Mouse (Mus musculus) MEL (cell line): ENCODE results near the gene Maml1. TPM values are rescaled to one million over a fixed set of nuclear protein-coding genes. Genes with fewer than 3 reads are reported as not detected.
A peak's percentile ranks its signal among the peaks of the same experiment; 100 is the strongest.

Experiments used
- DNase-seq: peaks from one replicate; pipeline ENCODE4 v3.0.0; 2011; ENCODE audit warnings: low read depth, low spot score
- H3K27ac ChIP-seq: 2 replicates; pipeline ENCODE4 v1.5.1; 2012; ENCODE audit warnings: low read depth, mild to moderate bottlenecking, control low read depth, low read length, moderate library complexity; ENCODE audit not compliant: control insufficient read depth
- H3K27me3 ChIP-seq, 2 experiments: fragments of 150-350 bp in 1 of 2; sonication (generic) in 1 of 2; 2 replicates each; pipeline ENCODE4 v1.6.1; 2012; ENCODE audit warnings: low read length in 2 of 2, mild to moderate bottlenecking in 2 of 2, improper control_type of control experiment in 1 of 2, moderate library complexity in 1 of 2; ENCODE audit not compliant: insufficient read depth in 2 of 2, control insufficient read depth in 1 of 2
- H3K36me3 ChIP-seq, 2 experiments: 2 replicates each; pipeline ENCODE4 v1.6.1; 2012 to 2014; ENCODE audit warnings: low read length in 2 of 2, improper control_type of control experiment in 1 of 2, inconsistent platforms in 1 of 2, mild to moderate bottlenecking in 1 of 2; ENCODE audit not compliant: insufficient read depth in 2 of 2, control insufficient read depth in 1 of 2
- H3K4me1 ChIP-seq, 2 experiments: fragments of 150-350 bp in 1 of 2; sonication (generic) in 1 of 2; 2 replicates each; pipeline ENCODE4 v1.6.1; 2012; ENCODE audit warnings: low read length in 2 of 2, improper control_type of control experiment in 1 of 2, mild to moderate bottlenecking in 1 of 2; ENCODE audit not compliant: insufficient read depth in 2 of 2, control insufficient read depth in 1 of 2
- H3K4me3 ChIP-seq, 2 experiments: fragments of 150-350 bp in 1 of 2; sonication (generic) in 1 of 2; 2 replicates each; pipeline ENCODE4 v1.5.1; 2012; ENCODE audit warnings: low read depth in 2 of 2, low read length in 2 of 2, mild to moderate bottlenecking in 2 of 2, moderate library complexity in 2 of 2, control low read depth in 1 of 2, improper control_type of control experiment in 1 of 2; ENCODE audit not compliant: control insufficient read depth in 1 of 2, insufficient read depth in 1 of 2
- H3K79me2 ChIP-seq: 2 replicates; pipeline ENCODE4 v1.6.1; 2012; ENCODE audit warnings: mild to moderate bottlenecking, low read length, moderate library complexity; ENCODE audit not compliant: control insufficient read depth, poor library complexity, insufficient read depth
- H3K9ac ChIP-seq: 2 replicates; pipeline ENCODE4 v1.6.1; 2012; ENCODE audit warnings: low read depth, mild to moderate bottlenecking, control low read depth, low read length, moderate library complexity; ENCODE audit not compliant: control insufficient read depth, poor library complexity, severe bottlenecking
- H3K9me3 ChIP-seq: fragments of 150-350 bp; sonication (generic); replicated peaks from 2 replicates; pipeline ENCODE4 v1.6.1; 2012; ENCODE audit warnings: mild to moderate bottlenecking, low read length, improper control_type of control experiment, moderate library complexity; ENCODE audit not compliant: insufficient read depth
- CTCF ChIP-seq, 3 experiments: IDR thresholded peaks in 2 of 3; conservative IDR thresholded peaks in 1 of 3; 2 replicates each; pipeline ENCODE4 v1.5.1; 2011 to 2012; ENCODE audit warnings: low read length in 3 of 3, low read depth in 2 of 3, mild to moderate bottlenecking in 2 of 3, improper control_type of control experiment in 1 of 3, inconsistent platforms in 1 of 3, mixed read lengths in 1 of 3, moderate library complexity in 1 of 3; ENCODE audit not compliant: control insufficient read depth in 1 of 3, insufficient read depth in 1 of 3, poor library complexity in 1 of 3, severe bottlenecking in 1 of 3
- ELF1 ChIP-seq: IDR thresholded peaks from 2 replicates; pipeline ENCODE4 v1.6.1; 2014; ENCODE audit warnings: low read depth, mild to moderate bottlenecking, inconsistent platforms, low read length, improper control_type of control experiment, moderate library complexity
- EP300 ChIP-seq, 2 experiments: IDR thresholded peaks; 2 replicates each; pipeline ENCODE4 v1.6.1; 2011; ENCODE audit warnings: improper control_type of control experiment in 2 of 2, low read length in 2 of 2, low read depth in 1 of 2, mild to moderate bottlenecking in 1 of 2
- ETS1 ChIP-seq: IDR thresholded peaks from 2 replicates; pipeline ENCODE4 v1.6.1; 2012; ENCODE audit warnings: low read depth, mild to moderate bottlenecking, inconsistent platforms, low read length, improper control_type of control experiment, moderate library complexity
- GATA1 ChIP-seq: IDR thresholded peaks from 2 replicates; pipeline ENCODE4 v1.6.1; 2011; ENCODE audit warnings: low read depth, low read length, improper control_type of control experiment
- HCFC1 ChIP-seq: IDR thresholded peaks from 2 replicates; pipeline ENCODE4 v1.6.1; 2012; ENCODE audit warnings: low read depth, mild to moderate bottlenecking, inconsistent platforms, low read length, improper control_type of control experiment, moderate library complexity
- JUND ChIP-seq: IDR thresholded peaks from 2 replicates; pipeline ENCODE4 v1.6.1; 2011; ENCODE audit warnings: low read depth, mild to moderate bottlenecking, improper control_type of control experiment, low read length
- KAT2A ChIP-seq: conservative IDR thresholded peaks from 2 replicates; pipeline ENCODE4 v1.6.1; 2012; ENCODE audit warnings: low read depth, low read length, improper control_type of control experiment, inconsistent platforms
- MAX ChIP-seq: IDR thresholded peaks from 2 replicates; pipeline ENCODE4 v1.6.1; 2011; ENCODE audit warnings: low read length, improper control_type of control experiment
- MYC ChIP-seq: IDR thresholded peaks from 2 replicates; pipeline ENCODE4 v1.6.1; 2011; ENCODE audit warnings: low read depth, mild to moderate bottlenecking, low read length, improper control_type of control experiment, moderate library complexity
- NELFE ChIP-seq: IDR thresholded peaks from 2 replicates; pipeline ENCODE4 v1.6.1; 2011; ENCODE audit warnings: low read depth, low read length, improper control_type of control experiment
- NRF1 ChIP-seq: IDR thresholded peaks from 2 replicates; pipeline ENCODE4 v1.6.1; 2014; ENCODE audit warnings: low read depth, mild to moderate bottlenecking, inconsistent platforms, low read length, improper control_type of control experiment, moderate library complexity; ENCODE audit not compliant: poor library complexity, insufficient read depth, severe bottlenecking
- POLR2A ChIP-seq, 2 experiments: IDR thresholded peaks; 2 replicates each; pipeline ENCODE4 v1.6.1; 2011 to 2012; ENCODE audit warnings: low read length in 2 of 2, mild to moderate bottlenecking in 2 of 2, control low read depth in 1 of 2, improper control_type of control experiment in 1 of 2, low read depth in 1 of 2, moderate library complexity in 1 of 2; ENCODE audit not compliant: control insufficient read depth in 1 of 2, insufficient read depth in 1 of 2, poor library complexity in 1 of 2
- RCOR1 ChIP-seq: IDR thresholded peaks from 2 replicates; pipeline ENCODE4 v1.6.1; 2012; ENCODE audit warnings: low read depth, mild to moderate bottlenecking, inconsistent platforms, low read length, improper control_type of control experiment
- SIN3A ChIP-seq: IDR thresholded peaks from 2 replicates; pipeline ENCODE4 v1.6.1; 2012; ENCODE audit warnings: low read length, improper control_type of control experiment, inconsistent platforms
- SMC3 ChIP-seq: IDR thresholded peaks from 2 replicates; pipeline ENCODE4 v1.6.1; 2011; ENCODE audit warnings: low read depth, low read length, improper control_type of control experiment
- TBP ChIP-seq: IDR thresholded peaks from 2 replicates; pipeline ENCODE4 v1.8.0; 2011; ENCODE audit warnings: low read depth, low read length, improper control_type of control experiment
- UBTF ChIP-seq: IDR thresholded peaks from 2 replicates; pipeline ENCODE4 v1.6.1; 2012; ENCODE audit warnings: low read depth, mild to moderate bottlenecking, inconsistent platforms, low read length, improper control_type of control experiment, moderate library complexity, borderline replicate concordance; ENCODE audit not compliant: insufficient read depth
- ZKSCAN1 ChIP-seq: IDR thresholded peaks from 2 replicates; pipeline ENCODE4 v1.6.1; 2012; ENCODE audit warnings: low read depth, mild to moderate bottlenecking, inconsistent platforms, low read length, improper control_type of control experiment, moderate library complexity
- ZNF384 ChIP-seq: IDR thresholded peaks from 2 replicates; pipeline ENCODE4 v1.6.1; 2012; ENCODE audit warnings: low read depth, mild to moderate bottlenecking, inconsistent platforms, low read length, improper control_type of control experiment
- polyA plus RNA-seq, 2 experiments: library from polyadenylated mRNA; stranded (reverse) in 1 of 2; unstranded in 1 of 2; fragments of >175 nt in 1 of 2; fragments of >200 nt in 1 of 2; gene quantifications; 2 replicates each; pipeline versions ENCODE4 v1.2.1 to v1.2.4; 2012; ENCODE audit warnings: low replicate concordance in 2 of 2, low read depth in 1 of 2; ENCODE audit not compliant: insufficient read length in 2 of 2, insufficient read depth in 1 of 2, missing spikeins in 1 of 2
- total RNA-seq: library from RNA; depleted of rRNA; stranded (reverse); fragments of 300-350 nt; gene quantifications from 2 replicates; pipeline ENCODE4 v1.2.3, GENCODE M21; 2012

Gene Maml1
- total and polyA plus RNA-seq, 3 experiments, result 3.8 to 12.6 TPM; not detected in 1

GRCm38 (mm10) chr11:50277025-50277424 is 15.1 kb downstream of the Maml1 start:
- Histone ChIP-seq H3K27me3 (no peaks in the 10 kb centered on the region), H3K9me3 (no peaks in the 10 kb centered on the region), H3K9ac (no peak overlapping the region), H3K79me2 (peaks cover 6% of the 10 kb centered on the region), H3K27ac (no peak overlapping the region), H3K36me3 (peaks cover 4 to 28% of the 10 kb centered on the region in 2 experiments; a peak in 3 of 4 replicates), H3K4me3 (no peak overlapping the region), H3K4me1 (peaks cover 17 to 25% of the 10 kb centered on the region in 2 experiments)
- TF ChIP-seq CTCF (IDR thresholded peaks at IDR 0.05 in 2 of 3, conservative IDR thresholded peaks at IDR 0.05 in 1 of 3; ENCODE audit: control insufficient read depth in 1 of 3, insufficient read depth in 1 of 3, low read depth in 2 of 3, low read length in 3 of 3, poor library complexity in 1 of 3, severe bottlenecking in 1 of 3), result peak in 2 of 3 experiments; percentile 22 to 34; a peak in 4 of 6 replicates
- TF ChIP-seq NELFE, result no peak
- no peak for TF ChIP-seq UBTF
- TF ChIP-seq SMC3, result no peak
- no peak for DNase-seq

GRCm38 (mm10) chr11:50275568-50276151 is 16.5 kb downstream of the Maml1 start:
- no peak overlapping the region for H3K9ac ChIP-seq
- H3K4me3 ChIP-seq, result no peak overlapping the region
- peaks cover 7% of the 10 kb centered on the region for H3K79me2 ChIP-seq
- H3K27me3 ChIP-seq, result no peaks in the 10 kb centered on the region
- TF ChIP-seq NELFE (no peak), ZNF384 (no peak), MYC (0 out of 2 replicates have a peak, but pooled peaks have one; percentile 20), ELF1 (0 out of 2 replicates have a peak, but pooled peaks have one; percentile 24), SMC3 (no peak), KAT2A (no peak), ZKSCAN1 (no peak)
- H3K4me1 ChIP-seq, result peaks cover 17 to 23% of the 10 kb centered on the region in 2 experiments
- peak overlapping the region; percentile 13; the same call in 1 of the 2 replicates for H3K27ac ChIP-seq
- peaks cover 1 to 28% of the 10 kb centered on the region in 2 experiments; a peak in 2 of 4 replicates for H3K36me3 ChIP-seq
- H3K9me3 ChIP-seq, result no peaks in the 10 kb centered on the region
- peak; percentile 76 for DNase-seq

GRCm38 (mm10) chr11:50275077-50275476 is 17.0 kb downstream of the Maml1 start:
- Histone ChIP-seq H3K79me2 (peaks cover 7% of the 10 kb centered on the region), H3K36me3 (peaks cover 1 to 26% of the 10 kb centered on the region in 2 experiments; a peak in 2 of 4 replicates), H3K9ac (no peak overlapping the region), H3K9me3 (no peaks in the 10 kb centered on the region), H3K4me3 (no peak overlapping the region), H3K4me1 (peaks cover 17% of the 10 kb centered on the region in 2 experiments), H3K27ac (peak overlapping the region; percentile 13; the same call in 1 of the 2 replicates), H3K27me3 (no peaks in the 10 kb centered on the region)
- TF ChIP-seq JUND (no peak), CTCF (IDR thresholded peaks at IDR 0.05 in 2 of 3, conservative IDR thresholded peaks at IDR 0.05 in 1 of 3; ENCODE audit: control insufficient read depth in 1 of 3, insufficient read depth in 1 of 3, low read depth in 2 of 3, low read length in 3 of 3, poor library complexity in 1 of 3, severe bottlenecking in 1 of 3) (no peak), NRF1 (no peak), POLR2A (IDR thresholded peaks at IDR 0.05; ENCODE audit: control insufficient read depth in 1 of 2, insufficient read depth in 1 of 2, low read depth in 1 of 2, low read length in 2 of 2, poor library complexity in 1 of 2) (no peak), ZKSCAN1 (peak; percentile 62; the same call in 1 of the 2 replicates), MAX (no peak), HCFC1 (no peak), EP300 (IDR thresholded peaks at IDR 0.05; ENCODE audit: low read depth in 1 of 2, low read length in 2 of 2) (peak; percentile 10 to 20; a peak in 1 of 4 replicates), SIN3A (peak; percentile 61; the same call in 1 of the 2 replicates), GATA1 (peak; percentile 43; the same call in 1 of the 2 replicates), ETS1 (0 out of 2 replicates have a peak, but pooled peaks have one; percentile 12), RCOR1 (peak; percentile 45; the same call in 1 of the 2 replicates), TBP (no peak)
- DNase-seq, result peak; percentile 51
